Mouse (Mus musculus): ENCODE data around the gene Ndufa4l2.

- TF ChIP-seq CTCF (IDR thresholded peaks at IDR 0.05; ENCODE audit: low read depth, low read length) (no peak), POLR2A (IDR thresholded peaks at IDR 0.05; ENCODE audit: extremely low read depth, insufficient read depth, low read length) (no peak)
These were observed 35.6 kb upstream of the Ndufa4l2 start for GRCm38 (mm10) chr10:127479131-127479530.

Data from liver, adult 2 months (tissue).